Mouse (Mus musculus) left cerebral cortex, adult 9 months (tissue): ENCODE measurements around the gene Sp8.

Experiments used
- DNase-seq, 2 experiments: peaks; one replicate each; pipeline ENCODE4 v3.0.0; 2022; ENCODE audit warnings: low spot score in 2 of 2

Gene Sp8

DNA sequence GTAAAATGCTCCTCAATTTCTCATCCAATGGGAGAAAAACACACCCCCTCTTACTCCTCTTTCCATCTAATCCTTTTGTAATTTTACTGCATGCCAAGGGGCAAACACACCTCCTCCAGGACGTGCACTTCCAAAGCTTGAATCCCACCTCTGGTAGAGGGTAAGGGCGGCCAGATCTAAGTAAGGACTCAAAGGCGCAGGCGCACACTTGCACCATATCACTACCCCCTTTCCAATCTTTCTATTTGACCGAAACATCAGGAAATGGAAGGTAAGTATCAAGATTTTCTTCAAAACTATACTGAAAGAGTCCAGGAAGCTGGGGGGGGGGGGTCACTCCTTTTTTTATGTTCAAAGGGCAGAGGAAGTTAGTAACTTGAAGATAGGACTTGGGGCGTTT, at the start of gene Sp8:
TSS of gene Sp8 (plus strand) at position 109 of the 400 bp plus-strand sequence.
- no peak for DNase-seq

DNA sequence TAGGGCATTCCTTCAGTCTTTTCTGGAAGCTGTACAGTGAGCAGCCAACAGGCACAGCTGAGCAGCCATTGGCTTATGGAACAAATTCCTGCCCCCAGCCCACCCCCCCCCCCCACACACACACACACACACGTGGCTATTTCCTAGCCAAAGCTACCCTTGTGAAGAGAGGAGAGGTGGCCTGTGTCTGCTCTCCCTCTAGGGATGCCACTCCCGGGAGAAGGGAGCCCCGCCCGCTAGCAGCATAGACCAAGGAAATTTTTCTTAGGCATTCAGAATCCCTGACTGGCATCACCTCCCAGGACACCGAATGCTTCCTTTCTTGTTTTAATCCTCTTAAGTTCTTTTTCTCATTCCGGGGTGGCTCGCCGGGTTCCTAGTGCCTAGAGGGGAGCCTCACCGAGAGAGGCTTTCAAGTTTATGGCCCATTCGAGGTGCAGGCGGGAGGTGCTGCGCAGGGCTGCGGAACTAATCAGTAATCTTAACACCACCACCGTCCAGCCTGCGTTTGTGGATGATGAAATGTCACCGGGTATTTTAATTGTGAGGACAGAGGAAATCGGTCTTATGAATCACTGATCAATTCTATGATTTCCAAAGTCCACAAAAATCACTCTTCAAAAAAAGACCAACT, 34.7 kb upstream of the Sp8 start:
- no peak for DNase-seq

GRCm38 (mm10) chr12:118814561-118814960, 31.6 kb upstream of the Sp8 start:
- DNase-seq = no peak

DNA sequence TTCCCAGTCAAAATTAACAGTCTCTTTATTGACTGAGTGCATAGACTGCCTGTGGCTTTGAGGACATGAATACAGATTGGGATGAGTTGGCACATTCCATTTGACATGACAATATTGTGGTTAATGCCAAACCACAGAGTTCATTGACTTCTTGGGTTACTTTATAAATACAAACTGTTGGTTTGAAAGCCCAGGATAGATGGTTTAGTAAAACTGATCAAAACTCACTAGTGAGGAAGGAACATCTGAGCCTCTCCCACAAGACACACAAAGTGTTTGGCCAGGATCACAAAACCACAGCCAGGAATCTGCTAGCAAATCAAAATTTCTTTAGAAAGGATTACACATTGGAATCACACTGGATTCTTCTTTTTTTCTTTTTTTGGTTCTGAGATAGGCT, 30.0 kb upstream of the Sp8 start:
- DNase-seq = no peak

DNA sequence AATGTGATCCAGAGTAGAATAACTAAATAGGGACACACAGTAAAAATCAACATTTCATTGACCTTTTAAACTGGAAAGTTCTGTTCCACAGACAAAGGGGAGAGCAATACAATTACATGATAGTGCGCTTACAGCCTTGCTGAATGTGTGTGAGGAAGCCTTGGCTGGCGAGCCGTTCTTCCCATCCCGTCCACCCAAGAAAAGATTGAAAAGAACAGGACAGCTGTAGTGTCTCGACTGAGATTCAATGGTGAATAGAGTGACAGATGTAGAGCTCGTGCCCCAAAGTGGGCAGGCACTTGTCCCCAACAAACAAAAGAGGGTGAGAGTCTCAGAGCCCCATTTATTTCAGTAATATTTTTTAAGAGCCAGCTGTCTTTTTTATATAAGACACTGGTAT, 16.2 kb upstream of the Sp8 start:
- DNase-seq = no peak

DNA sequence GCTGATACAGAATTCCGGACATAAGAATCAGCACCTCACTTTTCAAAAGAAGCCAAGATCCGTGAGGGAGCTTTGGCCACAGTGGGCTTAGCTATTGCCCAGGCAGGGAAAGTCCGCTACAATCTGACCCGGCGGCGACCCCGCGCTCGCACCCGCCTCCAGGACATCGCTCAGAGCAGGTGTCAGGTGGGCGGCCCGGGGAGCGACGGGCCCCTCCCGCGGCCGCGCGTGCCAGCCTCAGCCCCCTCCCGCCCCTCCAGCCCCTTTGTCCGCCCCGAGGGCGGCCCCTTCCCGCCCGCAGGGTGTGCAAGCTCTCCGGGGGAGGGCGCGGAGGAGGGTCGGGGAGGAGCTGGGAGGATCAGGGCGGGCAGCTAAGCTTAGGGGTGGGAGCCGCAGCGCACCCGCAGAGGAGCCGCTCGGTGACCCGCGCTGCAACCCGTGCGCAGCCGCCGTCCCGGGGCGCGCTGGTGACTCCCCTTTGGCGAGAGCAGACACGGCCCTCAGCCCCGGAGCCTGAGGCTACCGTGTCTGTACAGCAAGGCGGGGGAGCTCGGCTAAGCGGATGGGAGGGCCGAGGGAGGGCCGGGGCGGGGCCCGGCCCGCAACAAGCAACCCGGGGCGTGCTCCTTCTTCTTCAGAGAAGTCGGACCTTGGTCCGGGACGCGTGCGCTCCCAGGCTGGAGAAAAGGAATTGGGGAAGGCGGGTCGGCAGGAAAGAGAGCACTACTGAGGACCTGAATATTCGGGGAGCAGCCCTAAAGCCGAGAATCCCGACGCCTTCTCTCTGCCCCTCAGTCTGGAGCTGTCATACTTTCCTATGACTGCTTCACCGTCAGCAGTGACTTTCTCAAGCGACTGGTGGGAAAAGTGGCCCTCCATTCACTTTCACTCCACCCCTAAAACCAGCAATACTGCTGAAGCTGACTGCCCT, 9.5 kb upstream of the Sp8 start:
- DNase-seq = no peak

DNA sequence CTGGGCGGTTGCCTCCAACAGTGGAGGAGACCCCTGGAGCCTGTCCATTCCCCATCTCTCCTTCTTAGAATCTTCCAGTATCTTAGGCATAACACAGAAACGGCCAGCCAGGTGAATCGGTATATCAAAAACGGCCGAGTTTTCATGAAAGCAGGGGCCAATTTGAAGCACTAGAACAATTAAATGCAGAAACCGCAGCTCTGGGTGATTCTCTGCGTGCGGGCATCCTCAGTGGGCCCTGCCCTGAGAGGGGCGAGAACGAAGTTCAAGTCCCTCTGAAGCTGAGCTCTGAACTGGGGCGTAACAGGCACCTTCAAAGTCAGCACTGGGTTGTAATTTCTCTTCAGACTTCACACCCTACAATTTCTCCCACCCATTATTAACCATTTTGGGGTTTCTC, 8.8 kb upstream of the Sp8 start:
- DNase-seq = no peak

DNA sequence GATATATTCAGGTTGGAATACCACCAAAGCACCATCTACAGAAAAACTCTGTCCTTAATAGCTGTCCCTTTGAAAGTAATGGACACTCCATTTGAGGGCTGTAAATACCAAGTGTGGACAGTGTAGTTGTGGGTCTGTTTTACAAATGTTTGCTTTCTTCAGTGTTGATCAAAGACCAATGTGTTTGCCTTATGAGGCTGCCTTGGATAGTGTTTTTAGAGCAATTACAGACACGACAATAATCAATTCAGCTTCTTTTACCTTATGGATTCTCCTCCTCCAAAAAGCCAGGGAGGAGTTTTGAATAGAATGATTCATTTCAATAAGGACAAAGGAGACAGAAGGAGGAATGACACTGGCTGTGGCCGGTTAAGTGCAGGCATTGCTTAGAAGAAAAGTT, 7.9 kb upstream of the Sp8 start:
- DNase-seq = no peak

DNA sequence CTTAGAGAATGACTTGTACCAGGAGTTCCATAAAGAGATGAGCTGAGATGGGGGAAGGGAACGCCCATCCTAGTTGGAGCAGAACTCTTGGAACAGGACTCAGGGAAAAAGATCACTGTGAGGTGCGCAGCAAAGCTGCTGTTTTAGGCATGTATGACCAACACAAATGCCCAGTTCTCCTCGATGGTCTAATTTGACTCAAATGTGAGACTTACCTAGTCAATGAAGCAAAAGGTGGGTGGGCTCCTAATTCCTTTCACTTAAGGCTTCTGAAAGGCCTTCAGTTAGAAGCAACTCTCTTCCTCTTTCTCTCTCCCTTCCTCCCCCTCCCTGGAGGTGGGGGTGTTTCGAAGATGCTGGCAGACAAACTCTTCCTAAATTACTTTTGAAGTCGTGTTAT, 6.7 kb upstream of the Sp8 start:
- no peak for DNase-seq

DNA sequence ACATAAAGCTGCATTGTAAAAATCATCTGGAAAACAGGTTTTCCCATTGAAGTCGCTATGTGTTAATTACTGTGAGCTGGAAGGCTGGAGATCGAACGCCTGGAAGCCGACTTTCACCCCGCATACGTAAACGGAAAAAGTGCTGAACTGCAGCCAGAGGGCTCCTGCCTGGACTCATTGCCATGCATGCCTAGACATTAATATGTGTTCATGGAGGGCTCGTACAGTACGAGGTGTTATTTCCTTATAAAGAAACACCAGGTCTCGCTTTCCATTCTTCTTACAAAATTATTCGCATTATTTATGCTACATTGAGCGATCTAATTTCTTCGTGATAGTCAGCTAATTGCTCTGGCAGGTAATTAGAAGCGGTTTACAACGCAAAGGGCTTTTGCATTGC, 5.8 kb upstream of the Sp8 start:
- DNase-seq = no peak

- DNase-seq = no peak
These were observed 5.3 kb upstream of the Sp8 start for GRCm38 (mm10) chr12:118840861-118841260.

DNA sequence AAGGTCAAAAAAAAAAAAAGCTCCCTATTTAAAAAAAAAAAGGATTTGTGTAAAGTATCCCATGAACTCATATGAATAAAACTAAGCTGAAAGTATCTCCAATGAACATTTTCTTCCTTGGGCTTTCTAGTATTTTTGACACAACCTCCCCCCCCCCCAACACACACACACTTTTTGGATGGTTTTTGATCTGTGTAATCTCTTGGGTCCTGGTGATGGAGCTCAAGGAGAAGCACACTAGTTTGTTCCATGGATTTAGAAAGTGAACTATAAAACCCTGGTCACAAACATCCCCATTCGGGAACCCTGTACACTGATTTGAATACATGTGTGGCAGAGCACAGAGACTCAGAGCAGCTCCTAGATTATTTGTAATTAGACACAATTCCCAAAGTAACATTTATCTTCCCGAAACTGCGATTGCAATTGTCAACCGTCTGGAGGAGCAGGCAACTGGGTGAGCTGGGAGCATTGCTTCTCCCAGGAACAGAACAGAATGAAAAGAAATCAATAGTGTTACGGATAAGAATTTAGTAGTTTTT, 4.7 kb upstream of the Sp8 start:
- no peak for DNase-seq

GRCm38 (mm10) chr12:118841971-118842550, 4.1 kb upstream of the Sp8 start:
- DNase-seq = no peak

GRCm38 (mm10) chr12:118842671-118843411, 3.3 kb upstream of the Sp8 start:
- no peak for DNase-seq

- DNase-seq = no peak
These were observed 2.0 kb upstream of the Sp8 start for GRCm38 (mm10) chr12:118844111-118844510.

DNA sequence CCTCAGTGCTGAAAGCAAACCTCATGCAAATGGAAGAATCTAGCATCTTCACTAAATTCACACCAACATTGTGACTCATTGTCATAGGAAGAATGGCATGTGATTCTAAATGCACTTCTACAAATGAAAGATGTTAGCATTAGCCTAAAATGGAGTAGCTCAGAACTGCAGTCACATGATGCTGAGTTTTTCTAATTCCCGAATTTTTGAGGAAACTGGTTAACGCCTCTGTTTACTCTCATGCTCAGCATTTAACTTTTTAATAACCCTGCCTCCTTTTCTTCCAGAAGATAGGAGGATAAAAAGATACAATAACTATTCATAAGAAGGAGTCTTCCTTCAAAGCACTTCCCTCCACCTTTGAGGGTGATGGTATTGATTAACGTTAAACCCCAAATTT, 1.3 kb upstream of the Sp8 start:
- DNase-seq = no peak

DNA sequence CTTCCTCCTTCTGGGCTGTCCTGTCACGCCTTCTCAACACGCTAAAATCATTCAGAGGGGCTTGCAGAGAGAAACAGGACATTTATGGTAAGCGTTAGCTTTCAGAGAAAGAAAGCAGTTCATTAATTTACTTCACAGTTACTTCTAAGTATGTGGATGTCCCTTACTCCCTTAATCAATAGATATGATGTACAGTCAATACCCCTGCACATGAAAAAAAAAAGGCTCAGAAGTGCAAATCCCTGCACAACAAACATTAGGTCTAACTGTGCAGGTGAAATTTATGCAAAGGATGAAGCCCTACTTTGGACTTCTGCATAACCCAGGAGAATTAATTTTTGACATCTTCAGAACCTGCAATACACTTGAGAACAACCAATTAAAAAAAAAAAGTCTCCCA, 778 bp upstream of the Sp8 start:
- no peak for DNase-seq

GRCm38 (mm10) chr12:118846649-118847321, 656 bp downstream of the Sp8 start:
- DNase-seq = no peak

DNA sequence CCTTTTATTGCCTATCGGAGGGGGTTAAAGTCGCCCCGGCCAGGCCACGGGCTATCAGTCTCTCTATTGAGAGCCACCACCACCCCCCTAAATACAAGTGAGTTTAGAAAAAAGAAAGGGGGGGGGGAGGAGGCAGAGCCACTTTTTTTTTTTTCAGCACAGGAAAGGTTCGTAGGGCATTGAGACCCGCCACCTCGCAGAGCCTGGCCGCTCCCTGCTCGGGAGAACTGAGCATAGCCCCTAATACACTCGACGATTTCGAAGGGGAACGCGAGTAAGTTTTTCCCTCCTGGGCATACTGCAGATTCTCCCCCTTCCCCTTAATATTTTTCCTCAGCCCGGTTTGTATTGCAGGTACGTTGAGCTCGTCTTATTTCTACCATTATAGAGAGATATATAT, 1.3 kb downstream of the Sp8 start:
- no peak for DNase-seq

GRCm38 (mm10) chr12:118847861-118848495, 1.8 kb downstream of the Sp8 start:
- DNase-seq = no peak
